Mouse (Mus musculus) heart, adult 11 months (tissue): Measurements from ENCODE around the gene Zfp36l3.

Experiments used
- DNase-seq: peaks from one replicate; pipeline ENCODE4 v3.0.0; 2022

The Zfp36l3 gene

GRCm38 (mm10) chrX:53776276-53776675 is at the start of gene Zfp36l3:
Gene Zfp36l3 (minus strand): TSS chrX:53776394.
- no peak for DNase-seq

DNA sequence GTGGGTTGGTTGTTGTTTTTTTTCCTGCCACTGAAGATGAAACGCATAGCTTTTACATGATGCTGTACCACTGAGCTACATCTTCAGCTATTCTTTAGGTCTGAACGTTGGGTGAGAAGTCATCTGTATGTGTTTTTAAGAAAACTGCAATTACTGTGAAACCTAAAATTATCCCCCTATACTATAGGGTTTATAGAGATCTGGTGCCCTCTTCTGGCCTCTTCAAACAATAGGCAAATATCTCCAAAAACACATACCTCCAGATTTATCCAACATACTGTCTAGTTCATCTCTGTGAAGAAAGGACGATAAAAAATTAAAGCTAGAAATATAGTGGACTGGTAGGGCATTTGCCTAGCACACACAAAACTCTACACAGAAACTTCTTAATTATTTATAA is 22.9 kb upstream of the Zfp36l3 start:
- no peak for DNase-seq

GRCm38 (mm10) chrX:53797519-53797918 is 21.3 kb upstream of the Zfp36l3 start, which contains the start of gene Xlr:
Gene Xlr (minus strand): TSS chrX:53797706.
- DNase-seq, result peak; percentile 94

DNA sequence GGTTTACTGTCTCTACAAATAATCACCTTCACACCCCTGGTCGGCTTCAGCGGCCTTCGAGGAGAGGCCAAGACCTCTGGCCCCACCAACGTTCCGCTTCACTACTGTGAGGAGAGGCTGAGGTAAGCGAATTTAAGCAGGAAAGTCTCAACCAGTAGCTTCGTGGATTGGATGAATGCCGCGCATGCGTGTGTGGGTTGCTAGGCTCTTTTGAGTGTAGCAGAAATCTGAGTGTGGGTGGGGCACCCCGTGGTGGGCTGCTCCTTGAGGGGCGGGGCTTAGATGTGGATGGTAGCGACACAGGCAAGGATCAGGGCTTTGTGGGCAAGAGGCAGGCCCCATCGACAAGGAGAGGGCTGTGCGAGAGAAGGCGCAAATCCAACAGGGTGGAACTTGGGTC is 18.5 kb downstream of the Zfp36l3 start, which contains the start of gene 1700013H16Rik:
Gene 1700013H16Rik, minus strand, starts transcription at position 96 of the 400 bp plus-strand sequence.
- DNase-seq, result no peak

- DNase-seq, result no peak
Observed at GRCm38 (mm10) chrX:53752851-53753250, 23.3 kb downstream of the Zfp36l3 start.

DNA sequence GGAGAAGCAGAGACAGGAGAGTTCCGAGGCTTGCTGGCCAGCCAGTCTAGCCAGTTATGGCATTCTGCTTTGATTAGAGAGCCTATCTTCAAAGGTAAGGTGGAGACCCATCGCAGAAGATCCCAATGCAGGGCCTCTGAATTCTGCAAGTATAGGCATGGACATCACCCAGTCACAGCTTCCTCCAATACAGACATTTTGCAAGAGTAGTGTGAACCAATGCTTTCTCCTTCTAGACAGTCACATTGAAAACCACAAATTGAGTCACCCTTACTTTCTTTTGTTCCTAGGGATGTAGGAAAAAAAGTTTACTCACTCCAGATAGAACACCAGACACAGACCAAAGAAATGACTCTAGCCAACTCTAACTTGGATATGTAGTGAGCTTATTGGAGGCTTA is 47.2 kb downstream of the Zfp36l3 start:
- DNase-seq, result no peak

DNA sequence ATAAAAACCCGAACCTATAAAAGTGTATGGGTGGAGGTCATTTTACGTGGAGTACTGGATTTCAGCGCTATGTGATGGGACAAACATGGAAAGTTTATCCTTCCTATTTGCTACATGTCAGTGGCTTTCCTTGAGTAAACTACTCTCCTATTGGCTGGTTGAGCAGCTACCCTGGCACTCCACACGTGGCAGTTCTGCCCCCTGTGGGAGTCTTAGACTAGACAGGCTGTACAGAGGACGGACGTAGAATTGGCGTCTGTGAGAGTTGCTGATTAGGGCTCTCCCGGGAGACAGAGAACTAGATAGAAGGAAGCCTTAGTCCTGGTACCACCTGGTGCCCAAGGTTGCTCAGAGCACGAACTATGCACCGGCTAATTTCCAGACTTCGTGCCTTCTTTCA is 51.6 kb downstream of the Zfp36l3 start, which contains the start of gene 4930502E18Rik:
Gene 4930502E18Rik, plus strand, starts transcription at position 231 of the 400 bp plus-strand sequence.
- DNase-seq, result no peak
